Mouse (Mus musculus): Measurements from ENCODE around the gene B4galt2. TPM values are rescaled to one million over a fixed set of nuclear protein-coding genes. Genes with fewer than 3 reads are reported as not detected.

The B4galt2 gene
- total RNA-seq, 2 experiments from 2014 or later: 95.6 to 107 TPM

DNA sequence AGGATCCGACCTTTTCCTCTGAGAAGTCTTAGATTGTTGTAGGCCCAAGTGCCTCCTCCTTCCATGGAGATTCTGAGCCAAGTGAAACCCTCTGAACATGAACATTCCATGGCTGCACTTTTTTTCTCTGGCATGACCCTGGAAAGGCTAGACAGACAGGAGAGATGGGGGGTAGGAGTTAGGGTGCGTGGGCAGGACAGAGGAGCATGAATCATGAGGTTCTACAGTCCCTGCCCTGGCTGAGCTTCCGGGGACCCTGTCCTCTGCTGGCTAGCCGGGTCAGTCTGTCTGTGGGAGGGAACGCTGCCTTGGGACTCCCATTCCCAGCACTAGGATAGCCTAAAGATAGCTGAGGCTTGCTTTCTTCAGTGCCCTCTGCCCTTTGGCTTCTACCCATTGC lies 38.8 kb downstream of the B4galt2 start:
- intact Hi-C loops (cut with DNase I): no loop called here
- DNase-seq (ENCODE audit: low spot score in 2 of 2): no peak

- intact Hi-C loops (cut with DNase I): no loop called here
Observed at GRCm38 (mm10) chr4:117843101-117843500, 40.2 kb downstream of the B4galt2 start.

DNA sequence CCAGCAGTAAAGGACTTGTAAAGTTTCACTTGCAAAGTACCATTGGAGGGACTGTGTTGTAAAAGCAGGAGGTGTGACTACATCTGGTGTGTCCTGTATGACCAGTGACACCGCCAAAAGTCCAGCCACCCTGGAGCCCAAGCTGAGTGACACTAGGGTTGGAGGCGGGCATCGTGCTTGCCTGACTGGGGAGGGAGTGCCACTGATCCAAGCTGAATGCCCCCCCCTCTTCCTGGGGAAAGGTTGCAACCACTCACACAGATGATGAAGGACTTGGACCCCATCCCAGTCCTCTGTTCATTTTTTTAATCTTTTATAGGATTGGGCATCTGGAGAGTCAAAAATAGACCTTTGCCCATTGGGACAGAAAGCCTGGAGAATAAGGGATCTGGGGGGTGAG lies 41.7 kb downstream of the B4galt2 start:
- no peak for DNase-seq (ENCODE audit: low spot score in 2 of 2)
- intact Hi-C loops (cut with DNase I): no loop called here

More at GRCm38 (mm10) chr4:117843101-117843500, 40.2 kb downstream of the B4galt2 start:
- no peak for DNase-seq (ENCODE audit: low spot score in 2 of 2)

- DNase-seq (ENCODE audit: low spot score in 2 of 2): no peak
- intact Hi-C loops (cut with DNase I): no loop called here
Observed at GRCm38 (mm10) chr4:117840821-117841220, 42.5 kb downstream of the B4galt2 start.

DNA sequence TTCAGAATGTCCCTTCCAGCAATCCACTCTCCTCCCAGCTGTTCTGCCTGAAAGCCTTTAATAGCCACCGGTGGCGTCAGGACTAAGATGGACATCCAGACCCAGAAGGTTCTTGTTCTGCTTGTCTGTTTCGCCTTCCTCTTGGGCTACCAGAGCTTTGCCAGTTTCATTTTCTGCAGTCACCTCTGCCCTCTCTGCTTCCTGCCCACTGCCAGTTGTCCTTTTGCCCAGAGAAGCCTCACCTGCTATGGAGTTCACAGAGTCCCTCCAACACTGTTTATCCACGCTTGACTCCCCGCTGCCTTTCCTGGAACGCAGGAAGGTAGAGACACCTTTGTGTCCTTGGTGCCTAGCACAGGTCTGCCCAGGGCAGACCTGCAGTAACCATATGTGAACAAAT lies 43.9 kb downstream of the B4galt2 start:
- no peak for DNase-seq (ENCODE audit: low spot score in 2 of 2)
- intact Hi-C loops (cut with DNase I): no loop called here

GRCm38 (mm10) chr4:117837271-117837670 lies 46.0 kb downstream of the B4galt2 start:
- intact Hi-C loops (cut with DNase I): no loop called here
- no peak for DNase-seq (ENCODE audit: low spot score in 2 of 2)

DNA sequence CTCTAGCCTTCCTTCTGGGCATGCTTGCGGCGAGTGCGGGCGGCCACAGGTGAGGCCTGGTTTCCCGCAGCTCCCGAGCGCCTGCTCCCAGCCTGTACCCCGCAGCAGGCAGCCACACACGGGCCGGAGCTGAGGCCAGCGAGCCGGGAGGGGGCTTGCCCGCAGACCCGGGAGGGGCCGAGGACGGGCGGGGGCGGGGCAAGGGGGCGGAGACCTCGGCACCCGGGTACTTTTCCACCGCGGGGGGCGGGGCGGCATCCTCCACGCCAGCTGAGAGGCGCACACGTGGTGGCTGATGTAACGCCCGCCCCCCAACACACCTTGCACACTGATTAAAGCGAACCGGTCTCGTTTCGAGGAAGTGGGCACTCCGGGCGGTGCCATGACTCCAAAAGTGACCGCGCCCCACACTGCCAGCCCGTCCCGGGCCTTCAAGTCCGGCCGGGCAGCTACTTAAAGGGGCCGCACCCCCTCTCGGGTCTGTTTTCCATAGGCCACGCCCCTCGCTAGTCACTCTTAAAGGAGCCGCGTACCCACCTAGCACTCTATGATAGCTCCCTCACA lies 47.0 kb downstream of the B4galt2 start:
- DNase-seq (ENCODE audit: low spot score in 2 of 2): peak; percentile 89 to 91
- intact Hi-C loops (cut with DNase I): no loop called here

DNA sequence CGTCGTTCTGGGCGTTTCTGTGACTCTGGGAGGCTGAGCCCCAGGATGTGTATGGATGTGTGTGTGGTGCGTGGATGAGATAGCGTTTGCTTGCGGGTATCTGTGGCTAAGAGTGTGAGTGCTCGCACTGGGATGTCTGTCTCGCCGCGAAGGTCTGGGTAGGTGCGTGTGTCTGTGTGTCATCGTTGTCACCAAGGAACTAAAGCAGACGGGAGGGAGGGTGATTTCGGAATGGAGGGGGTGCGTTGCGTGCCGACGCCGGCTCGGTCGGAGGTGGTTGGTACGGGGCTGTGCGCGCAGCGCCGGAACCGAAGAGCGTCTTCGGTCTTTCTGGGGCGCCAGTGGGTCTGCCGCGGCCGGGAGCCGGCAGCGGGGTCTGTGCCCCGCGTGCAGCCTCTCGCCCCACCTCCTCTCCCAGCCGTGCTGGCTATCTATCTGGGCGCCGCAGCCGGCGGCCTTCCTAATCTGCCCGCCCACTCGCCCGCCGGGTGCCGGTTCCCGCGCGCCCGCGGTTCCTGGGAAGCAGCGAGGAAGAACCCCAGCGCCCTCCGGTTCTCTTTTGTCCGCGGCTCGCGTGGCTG lies 47.7 kb downstream of the B4galt2 start:
- DNase-seq (ENCODE audit: low spot score in 2 of 2): peak; percentile 70 to 80
- intact Hi-C loops (cut with DNase I): loop anchor here (2.0 kb wide), 1 partner anchor 23 kb away; no protein-coding TSS in a partner anchor

GRCm38 (mm10) chr4:117834845-117835530 lies 48.3 kb downstream of the B4galt2 start:
- intact Hi-C loops (cut with DNase I): loop anchor here (2.0 to 5.0 kb wide), 2 partner anchors 24 to 87 kb away; no protein-coding TSS in a partner anchor
- peak; percentile 57 to 70 for DNase-seq (ENCODE audit: low spot score in 2 of 2)

GRCm38 (mm10) chr4:117834457-117834844 lies 48.8 kb downstream of the B4galt2 start, which contains the start of gene Slc6a9:
Gene Slc6a9, plus strand, starts transcription at chr4:117834506.
- intact Hi-C loops (cut with DNase I): loop anchor here (2.0 to 5.0 kb wide), 2 partner anchors 24 to 88 kb away; no protein-coding TSS in a partner anchor
- no peak for DNase-seq (ENCODE audit: low spot score in 2 of 2)

GRCm38 (mm10) chr4:117831920-117832691 lies 51.2 kb downstream of the B4galt2 start:
- no peak for DNase-seq (ENCODE audit: low spot score in 2 of 2)

GRCm38 (mm10) chr4:117831499-117831898 lies 51.8 kb downstream of the B4galt2 start:
- intact Hi-C loops (cut with DNase I): loop anchor here (5.0 kb wide), 1 partner anchor 91 kb away; no protein-coding TSS in a partner anchor
- DNase-seq (ENCODE audit: low spot score in 2 of 2): no peak

More at GRCm38 (mm10) chr4:117831920-117832691, 51.2 kb downstream of the B4galt2 start:
- intact Hi-C loops (cut with DNase I): loop anchor here (5.0 kb wide), 1 partner anchor 90 kb away; no protein-coding TSS in a partner anchor

GRCm38 (mm10) chr4:117830801-117831200 lies 52.5 kb downstream of the B4galt2 start:
- intact Hi-C loops (cut with DNase I): loop anchor here (5.0 kb wide), 1 partner anchor 92 kb away; no protein-coding TSS in a partner anchor
- no peak for DNase-seq (ENCODE audit: low spot score in 2 of 2)

DNA sequence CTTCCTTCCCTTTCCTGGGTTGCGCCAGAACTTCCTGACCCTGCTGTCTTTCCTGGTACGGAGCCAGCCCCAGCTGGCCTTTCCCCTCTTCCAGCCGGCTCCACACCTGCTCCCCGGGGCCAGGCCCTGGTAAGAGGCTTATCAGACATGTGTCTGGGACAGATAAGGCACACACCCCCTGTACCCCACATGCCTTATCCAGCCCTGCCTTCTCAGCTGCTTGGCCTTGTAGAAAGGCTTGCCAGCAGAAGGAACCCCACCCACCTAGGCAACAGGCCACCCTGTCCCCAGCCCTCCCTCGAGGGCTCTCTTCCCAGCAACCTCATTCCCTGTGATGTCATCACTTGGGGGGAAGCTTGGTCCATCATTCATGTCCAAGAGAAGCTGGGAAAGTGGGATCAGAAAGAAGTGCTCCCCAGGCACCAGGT lies 53.1 kb downstream of the B4galt2 start:
- intact Hi-C loops (cut with DNase I): loop anchor here (5.0 kb wide), 1 partner anchor 92 kb away; no protein-coding TSS in a partner anchor
- DNase-seq (ENCODE audit: low spot score in 2 of 2): no peak

- intact Hi-C loops (cut with DNase I): loop anchor here (5.0 kb wide), 1 partner anchor 93 kb away; no protein-coding TSS in a partner anchor
Observed at GRCm38 (mm10) chr4:117829260-117830123, 53.8 kb downstream of the B4galt2 start.

DNA sequence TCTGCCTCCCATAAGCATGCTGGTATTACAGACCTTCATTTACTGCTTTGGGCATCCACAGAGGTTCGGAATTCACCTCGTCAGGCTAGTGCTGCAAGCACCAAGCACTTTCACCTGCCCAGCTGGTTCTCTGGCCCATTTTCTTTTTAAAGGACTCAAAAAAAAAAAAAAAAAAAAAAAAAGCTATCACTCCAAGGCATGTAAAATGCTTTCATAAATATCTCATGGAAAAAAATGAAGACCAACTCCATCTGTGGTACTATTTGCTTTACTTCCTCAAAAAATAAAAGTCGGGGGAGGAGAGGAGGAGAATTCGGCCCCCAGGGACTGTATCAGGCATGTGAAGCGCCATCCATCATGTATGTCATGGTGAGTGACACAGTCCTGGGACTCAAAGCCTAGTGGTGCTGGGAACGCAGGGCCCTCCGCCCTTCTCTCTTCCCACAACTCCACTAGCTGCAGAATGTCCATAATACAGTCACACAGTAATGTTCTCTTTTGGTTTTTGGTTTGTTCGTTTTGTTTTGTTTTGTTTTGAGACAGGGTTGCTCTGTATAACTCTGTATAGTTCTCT lies 54.6 kb downstream of the B4galt2 start:
- DNase-seq (ENCODE audit: low spot score in 2 of 2): no peak
- intact Hi-C loops (cut with DNase I): no loop called here

More at GRCm38 (mm10) chr4:117829260-117830123, 53.8 kb downstream of the B4galt2 start:
- DNase-seq (ENCODE audit: low spot score in 2 of 2): no peak

All from left cerebral cortex, postnatal 36 days (tissue).